Mouse (Mus musculus) liver, embryonic 13.5 days (tissue): ENCODE results near the gene Hhip. TPM values are rescaled to one million over a fixed set of nuclear protein-coding genes. Genes with fewer than 3 reads are reported as not detected.

Experiments
- ATAC-seq: fragments of 200-750 bp; cut with Nextera tagmentation; 2 replicates; pipeline ENCODE4 v1.8.0; 2017; ENCODE audit warnings: low read depth, mild to moderate bottlenecking, moderate number of reproducible peaks, moderate library complexity
- DNase-seq: peaks from one replicate; pipeline ENCODE4 v3.0.0; 2022
- H3K27ac ChIP-seq: fragments of 300-500 bp; sonication (generic); 2 replicates; pipeline ENCODE4 v1.5.1; 2015; ENCODE audit warnings: moderate library complexity, mild to moderate bottlenecking, inconsistent platforms
- H3K27me3 ChIP-seq: fragments of 300-500 bp; sonication (generic); 2 replicates; pipeline ENCODE4 v1.6.1; 2015; ENCODE audit warnings: mild to moderate bottlenecking, inconsistent platforms
- H3K36me3 ChIP-seq: fragments of 300-500 bp; sonication (generic); 2 replicates; pipeline ENCODE4 v1.6.1; 2015; ENCODE audit warnings: mild to moderate bottlenecking, inconsistent platforms
- H3K4me1 ChIP-seq: fragments of 300-500 bp; sonication (generic); replicated peaks from 2 replicates; pipeline ENCODE4 v1.6.1; 2015; ENCODE audit warnings: inconsistent platforms
- H3K4me2 ChIP-seq: fragments of 300-500 bp; sonication (generic); 2 replicates; pipeline ENCODE4 v1.6.1; 2015; ENCODE audit warnings: inconsistent platforms, mild to moderate bottlenecking, moderate library complexity
- H3K4me3 ChIP-seq: fragments of 300-500 bp; sonication (generic); replicated peaks from 2 replicates; pipeline ENCODE4 v1.5.1; 2015; ENCODE audit warnings: mild to moderate bottlenecking, inconsistent platforms
- H3K9ac ChIP-seq: fragments of 300-500 bp; sonication (generic); 2 replicates; pipeline ENCODE4 v1.6.1; 2015; ENCODE audit warnings: mild to moderate bottlenecking, inconsistent platforms
- H3K9me3 ChIP-seq: fragments of 300-500 bp; sonication (generic); replicated peaks from 2 replicates; pipeline ENCODE4 v1.6.1; 2016; ENCODE audit warnings: inconsistent platforms
- WGBS: fragments of 180-500 bp; shearing (Covaris S2); methylation state at CpG from one replicate; pipeline ENCODE4 v1.1.7; 2015; ENCODE audit not compliant: insufficient replicate concordance; 5-methylcytosine and 5-hydroxymethylcytosine counted together
- polyA plus RNA-seq: library from polyadenylated mRNA; unstranded; fragments of >200 nt; fragmentation: Nextera tagmentation; extraction: Ambion mirVana; gene quantifications from 2 replicates; pipeline ENCODE4 v1.2.1, GENCODE M21; 2015

Hhip gene
- 1.5 and 1.7 TPM in 2 replicates for polyA plus RNA-seq

- Histone ChIP-seq H3K9me3 (no peaks in the 10 kb centered on the region), H3K9ac (0 out of 2 replicates have a peak within 1 kb of the TSS, but pooled peaks have one; percentile 1), H3K27me3 (peaks cover 33% of the 10 kb centered on the region), H3K4me2 (peak within 1 kb of the TSS; percentile 62), H3K36me3 (no peaks in the 10 kb centered on the region), H3K4me1 (peaks cover 7% of the 10 kb centered on the region), H3K27ac (no peak within 1 kb of the TSS), H3K4me3 (peak within 1 kb of the TSS; percentile 49)
- WGBS, result under 1% methylated on average over 43 of the region's 56 CpGs
- ATAC-seq (no peak), DNase-seq (no peak)
Observed at GRCm38 (mm10) chr8:80057198-80058174, at the start of gene Hhip. Hhip (minus strand) TSS chr8:80058006.

DNA sequence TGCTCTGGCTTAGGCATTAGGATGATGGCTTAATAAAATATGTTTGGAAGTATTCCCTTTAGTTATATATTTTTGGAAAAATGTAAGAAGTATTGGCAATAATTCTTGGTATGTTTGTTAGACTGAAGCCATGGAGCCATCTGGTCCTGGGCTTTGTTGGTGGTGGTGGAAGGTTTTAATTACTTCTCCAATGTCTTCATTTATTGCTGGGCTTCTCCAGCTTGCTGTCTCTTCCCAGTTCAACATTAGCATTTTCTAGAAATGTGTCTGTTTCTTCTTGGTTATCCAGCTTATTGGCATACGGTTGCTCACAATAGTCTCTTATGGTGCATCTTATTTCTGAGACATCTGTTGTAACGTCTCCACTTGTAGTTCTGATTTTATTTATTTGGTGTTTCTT lies 29.2 kb upstream of the Hhip start:
- ATAC-seq, result no peak
- Histone ChIP-seq H3K4me2 (no peak overlapping the region), H3K27me3 (no peaks in the 10 kb centered on the region), H3K27ac (no peak overlapping the region), H3K4me3 (no peak overlapping the region), H3K9ac (no peak overlapping the region), H3K9me3 (no peaks in the 10 kb centered on the region), H3K4me1 (no peaks in the 10 kb centered on the region), H3K36me3 (no peaks in the 10 kb centered on the region)
- DNase-seq, result no peak
- 73% methylated on average over 2 of the region's 2 CpGs for WGBS

DNA sequence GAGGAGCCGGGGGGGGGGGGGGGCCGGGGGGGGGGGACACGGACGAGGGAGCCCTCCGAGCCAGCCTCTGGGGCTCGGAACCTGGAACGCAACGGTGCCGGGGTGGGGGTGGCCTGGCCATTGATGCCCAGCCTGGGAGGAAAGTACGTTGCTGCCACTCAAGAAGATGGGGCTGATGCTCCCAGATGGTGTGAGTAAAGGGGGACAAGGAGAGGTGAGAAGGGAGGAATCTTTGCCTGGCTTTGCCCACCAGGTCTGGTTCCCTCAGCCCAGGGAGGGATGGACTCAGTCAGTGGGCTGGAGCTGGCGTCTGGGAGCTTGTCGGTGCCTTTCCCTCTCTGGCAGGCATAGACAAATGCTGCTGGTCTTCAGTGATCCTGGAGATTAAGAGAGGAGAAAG lies 387 bp upstream of the Hhip start:
- DNase-seq, result no peak
- Histone ChIP-seq H3K4me1 (peaks cover 7% of the 10 kb centered on the region), H3K9ac (no peak overlapping the region), H3K9me3 (no peaks in the 10 kb centered on the region), H3K4me3 (peak overlapping the region; percentile 49; the same call in 1 of the 2 replicates), H3K27ac (no peak overlapping the region), H3K27me3 (peaks cover 33% of the 10 kb centered on the region), H3K4me2 (peak overlapping the region; percentile 62), H3K36me3 (no peaks in the 10 kb centered on the region)
- no peak for ATAC-seq
- WGBS, result 12% methylated on average over 6 of the region's 12 CpGs

- Histone ChIP-seq H3K27me3 (peaks cover 33% of the 10 kb centered on the region), H3K9ac (no peak overlapping the region), H3K9me3 (no peaks in the 10 kb centered on the region), H3K4me1 (peaks cover 7% of the 10 kb centered on the region), H3K27ac (no peak overlapping the region), H3K36me3 (no peaks in the 10 kb centered on the region), H3K4me3 (0 out of 2 replicates have a peak overlapping the region, but pooled peaks have one; percentile 49), H3K4me2 (peak overlapping the region; percentile 62; the same call in 1 of the 2 replicates)
- DNase-seq, result no peak
- 18% methylated on average over 13 of the region's 13 CpGs for WGBS
- ATAC-seq, result no peak
Observed at GRCm38 (mm10) chr8:80056331-80057070, 1.3 kb downstream of the Hhip start.

DNA sequence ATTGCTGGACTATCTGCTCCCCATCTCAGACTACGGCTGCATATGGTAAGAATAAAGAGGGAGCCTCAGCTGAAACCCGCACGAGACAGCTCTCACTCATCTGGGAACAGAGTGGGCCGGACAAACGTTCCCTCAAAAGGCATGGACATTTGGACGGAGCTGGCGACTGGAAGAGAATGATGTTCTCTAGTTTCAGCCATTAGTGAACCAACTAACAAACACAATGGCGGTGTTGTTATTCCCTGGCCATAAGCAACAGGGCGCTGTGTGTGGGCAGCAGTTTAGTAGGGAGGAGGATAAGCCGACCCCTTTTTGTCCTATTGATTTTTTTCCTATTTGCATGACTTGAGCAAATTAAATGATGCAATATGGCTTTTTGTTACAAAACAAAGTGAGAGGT lies 2.0 kb downstream of the Hhip start:
- no peak overlapping the region for H3K27ac ChIP-seq
- 33% methylated on average over 10 of the region's 10 CpGs for WGBS
- no peak for ATAC-seq
- no peaks in the 10 kb centered on the region for H3K36me3 ChIP-seq
- peaks cover 7% of the 10 kb centered on the region for H3K4me1 ChIP-seq
- peaks cover 33% of the 10 kb centered on the region for H3K27me3 ChIP-seq
- no peak overlapping the region for H3K4me3 ChIP-seq
- H3K4me2 ChIP-seq, result no peak overlapping the region
- no peaks in the 10 kb centered on the region for H3K9me3 ChIP-seq
- no peak overlapping the region for H3K9ac ChIP-seq
- DNase-seq, result no peak

- H3K4me3 ChIP-seq, result no peak overlapping the region
- WGBS, result 68% methylated on average over 6 of the region's 6 CpGs
- peaks cover 7% of the 10 kb centered on the region for H3K4me1 ChIP-seq
- ATAC-seq (no peak), DNase-seq (no peak)
- H3K9me3 ChIP-seq, result no peaks in the 10 kb centered on the region
- H3K27me3 ChIP-seq, result peaks cover 33% of the 10 kb centered on the region
- no peaks in the 10 kb centered on the region for H3K36me3 ChIP-seq
- no peak overlapping the region for H3K4me2 ChIP-seq
- H3K27ac ChIP-seq, result no peak overlapping the region
- no peak overlapping the region for H3K9ac ChIP-seq
Observed at GRCm38 (mm10) chr8:80055094-80055493, 2.7 kb downstream of the Hhip start.

DNA sequence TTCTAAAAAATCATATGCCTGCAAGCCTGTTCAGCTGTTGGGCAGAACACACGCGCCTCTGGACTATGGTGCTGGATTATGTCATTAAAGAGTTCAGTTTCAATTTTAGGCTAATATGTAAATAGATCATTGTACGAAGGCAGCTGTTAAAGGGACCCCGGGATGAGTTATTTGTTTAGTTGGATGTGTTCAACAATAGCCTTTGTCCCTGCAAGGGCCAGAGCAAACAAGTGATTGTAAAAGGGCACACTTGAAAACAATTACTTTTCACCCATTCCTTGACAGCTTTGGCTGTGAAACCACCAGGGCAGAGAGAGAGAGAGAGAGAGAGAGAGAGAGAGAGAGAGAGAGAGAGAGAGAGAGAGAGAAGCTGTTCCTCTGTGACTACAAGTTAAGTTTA lies 3.6 kb downstream of the Hhip start:
- Histone ChIP-seq H3K4me2 (no peak overlapping the region), H3K36me3 (no peaks in the 10 kb centered on the region), H3K4me3 (no peak overlapping the region), H3K27ac (no peak overlapping the region), H3K9ac (no peak overlapping the region), H3K4me1 (peaks cover 9% of the 10 kb centered on the region), H3K27me3 (peaks cover 33% of the 10 kb centered on the region), H3K9me3 (no peaks in the 10 kb centered on the region)
- DNase-seq, result no peak
- ATAC-seq, result no peak
- WGBS, result 44% methylated on average over 4 of the region's 4 CpGs

GRCm38 (mm10) chr8:80052838-80053237 lies 5.0 kb downstream of the Hhip start:
- Histone ChIP-seq H3K9me3 (no peaks in the 10 kb centered on the region), H3K27me3 (peaks cover 25% of the 10 kb centered on the region), H3K4me2 (no peak overlapping the region), H3K9ac (no peak overlapping the region), H3K27ac (no peak overlapping the region), H3K36me3 (no peaks in the 10 kb centered on the region), H3K4me3 (no peak overlapping the region), H3K4me1 (peaks cover 10% of the 10 kb centered on the region)
- ATAC-seq (no peak), DNase-seq (no peak)
- 53% methylated on average over 1 of the region's 1 CpGs for WGBS

DNA sequence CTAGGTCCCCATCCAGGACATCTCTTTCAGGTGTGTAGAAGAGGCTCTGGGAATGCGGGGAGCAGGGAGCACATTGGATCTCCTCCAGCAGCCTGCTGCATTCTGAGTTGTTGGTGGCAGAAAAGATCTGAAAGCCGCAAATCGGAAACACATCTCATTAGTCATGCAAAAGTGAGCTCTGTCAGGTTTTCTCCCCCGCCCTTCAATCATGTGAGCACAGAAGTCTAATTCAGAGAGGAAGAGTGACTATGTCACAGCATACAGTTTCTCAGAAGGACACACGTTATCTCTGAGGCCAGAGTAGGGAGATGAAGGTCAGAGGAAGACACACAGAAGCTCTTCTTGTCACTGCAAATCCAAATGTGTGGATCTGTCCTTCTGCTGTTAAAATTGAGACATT lies 6.3 kb downstream of the Hhip start:
- Histone ChIP-seq H3K9me3 (no peaks in the 10 kb centered on the region), H3K27ac (no peak overlapping the region), H3K27me3 (peaks cover 12% of the 10 kb centered on the region), H3K4me3 (no peak overlapping the region), H3K9ac (no peak overlapping the region), H3K36me3 (no peaks in the 10 kb centered on the region), H3K4me2 (no peak overlapping the region), H3K4me1 (0 out of 2 replicates have a peak, but pooled peaks cover 3% of the 10 kb centered on the region)
- ATAC-seq (no peak), DNase-seq (no peak)
- WGBS, result 13% methylated on average over 5 of the region's 5 CpGs

DNA sequence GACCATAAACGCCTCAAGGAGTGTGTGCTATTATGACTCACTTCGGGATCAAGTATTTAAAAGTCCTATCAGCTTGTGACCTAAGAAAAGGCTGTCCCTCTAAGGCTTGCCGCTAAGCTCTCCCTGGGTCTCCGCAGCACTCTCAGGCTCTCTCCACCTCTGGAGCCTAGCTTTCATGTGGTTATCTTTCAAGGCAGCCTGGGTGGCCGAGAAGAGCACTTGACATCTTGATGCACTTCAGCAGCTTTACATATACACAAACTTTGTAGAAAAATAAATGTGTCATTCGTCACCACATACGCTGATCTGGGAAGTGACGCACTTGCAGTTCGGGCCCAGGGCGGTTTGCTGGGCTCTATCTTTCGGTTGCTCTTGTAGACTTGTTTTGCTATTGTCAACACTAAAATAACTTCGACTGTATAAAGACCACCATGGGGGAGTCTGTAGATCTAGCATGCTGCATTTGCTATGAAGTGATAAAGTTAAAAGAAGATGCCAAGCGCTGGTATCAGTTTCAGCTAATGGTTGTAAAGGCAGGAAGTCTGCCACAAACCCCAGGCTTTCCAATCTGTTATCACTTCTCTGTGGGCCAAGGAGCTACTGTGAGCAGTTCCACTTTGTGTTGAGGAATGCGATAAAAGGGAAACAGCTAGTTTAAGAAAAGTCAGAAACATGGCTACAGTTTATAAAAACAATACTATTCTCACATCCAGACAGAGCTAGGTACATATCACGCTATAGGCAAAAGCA lies 8.4 kb downstream of the Hhip start:
- 17% methylated on average over 15 of the region's 15 CpGs for WGBS
- no peak overlapping the region for H3K27ac ChIP-seq
- H3K9me3 ChIP-seq, result no peaks in the 10 kb centered on the region
- H3K4me2 ChIP-seq, result peak overlapping the region; percentile 16
- no peak overlapping the region for H3K4me3 ChIP-seq
- no peaks in the 10 kb centered on the region for H3K27me3 ChIP-seq
- DNase-seq, result no peak
- no peak for ATAC-seq
- no peaks in the 10 kb centered on the region for H3K36me3 ChIP-seq
- H3K9ac ChIP-seq, result no peak overlapping the region
- H3K4me1 ChIP-seq, result 0 out of 2 replicates have a peak, but pooled peaks cover 3% of the 10 kb centered on the region

DNA sequence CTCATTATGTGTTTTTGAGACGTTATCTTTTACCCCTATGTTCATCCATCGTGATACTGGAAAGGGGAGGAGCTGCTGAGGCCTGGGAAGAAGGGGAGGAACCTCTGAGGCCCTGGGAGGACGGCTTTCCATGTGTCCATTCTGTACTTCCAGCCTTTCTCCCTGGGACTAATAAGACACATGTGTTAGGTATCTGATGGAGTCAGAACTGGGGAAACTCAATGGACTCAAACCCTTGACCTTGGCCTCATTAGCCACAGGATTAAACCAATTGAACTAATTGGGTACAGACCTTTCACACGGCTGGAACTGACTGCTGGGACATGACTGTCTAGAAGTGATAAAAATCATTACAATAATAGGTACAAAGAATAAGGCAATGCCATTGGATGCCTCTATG lies 9.6 kb downstream of the Hhip start:
- no peak overlapping the region for H3K4me3 ChIP-seq
- 48% methylated on average over 4 of the region's 4 CpGs for WGBS
- H3K4me2 ChIP-seq, result no peak overlapping the region
- ATAC-seq (no peak), DNase-seq (no peak)
- H3K36me3 ChIP-seq, result no peaks in the 10 kb centered on the region
- no peaks in the 10 kb centered on the region for H3K9me3 ChIP-seq
- 0 out of 2 replicates have a peak, but pooled peaks cover 3% of the 10 kb centered on the region for H3K4me1 ChIP-seq
- H3K9ac ChIP-seq, result no peak overlapping the region
- no peaks in the 10 kb centered on the region for H3K27me3 ChIP-seq
- H3K27ac ChIP-seq, result no peak overlapping the region
